Mouse (Mus musculus) CH12.LX (cell line): Measurements from ENCODE around the gene Ccdc58. TPM values are rescaled to one million over a fixed set of nuclear protein-coding genes. Genes with fewer than 3 reads are reported as not detected.

Source experiments
- DNase-seq: peaks from one replicate; pipeline ENCODE4 v3.0.0-alpha.2; 2013; ENCODE audit errors: extremely low read depth
- H3K27ac ChIP-seq: 2 replicates; pipeline ENCODE4 v1.5.1; 2012; ENCODE audit warnings: low read depth, mild to moderate bottlenecking, control low read depth, moderate library complexity; ENCODE audit not compliant: insufficient read depth
- H3K27me3 ChIP-seq: replicated peaks from 2 replicates; pipeline ENCODE3; 2012; ENCODE audit warnings: inconsistent platforms
- H3K36me3 ChIP-seq, 2 experiments: replicated peaks in 1 of 2; 2 replicates each; pipeline versions ENCODE3 to v1.6.1; 2012; ENCODE audit warnings: inconsistent platforms in 1 of 2, low read length in 1 of 2, mild to moderate bottlenecking in 1 of 2, mixed read lengths in 1 of 2, moderate library complexity in 1 of 2; ENCODE audit not compliant: control insufficient read depth in 1 of 2, insufficient read depth in 1 of 2
- H3K4me1 ChIP-seq, 2 experiments: 2 replicates each; pipeline ENCODE4 v1.6.1; 2012; ENCODE audit warnings: inconsistent platforms in 1 of 2, moderate library complexity in 1 of 2; ENCODE audit not compliant: insufficient read depth in 2 of 2, control insufficient read depth in 1 of 2
- H3K4me2 ChIP-seq: 2 replicates; pipeline ENCODE4 v1.6.1; 2012; ENCODE audit warnings: low read depth, mild to moderate bottlenecking, control low read depth; ENCODE audit not compliant: poor library complexity, insufficient read depth, severe bottlenecking
- H3K4me3 ChIP-seq, 3 experiments: fragments of 150-350 bp in 1 of 3; sonication (generic) in 1 of 3; replicated peaks in 1 of 3; 2 replicates each; pipeline versions ENCODE3 to v1.5.1; 2011 to 2012; ENCODE audit warnings: low read depth in 2 of 3, low read length in 2 of 3, mild to moderate bottlenecking in 2 of 3, moderate library complexity in 2 of 3, control low read depth in 1 of 3, improper control_type of control experiment in 1 of 3, inconsistent platforms in 1 of 3, mixed read lengths in 1 of 3; ENCODE audit not compliant: poor library complexity in 1 of 3
- H3K79me2 ChIP-seq: replicated peaks from 2 replicates; pipeline ENCODE4 v1.6.1; 2012; ENCODE audit warnings: mild to moderate bottlenecking, moderate library complexity; ENCODE audit not compliant: control insufficient read depth, poor library complexity, insufficient read depth, severe bottlenecking; ENCODE audit errors: extremely low read depth
- H3K9ac ChIP-seq: 2 replicates; pipeline ENCODE4 v1.6.1; 2012; ENCODE audit warnings: low read depth, mild to moderate bottlenecking, control low read depth, moderate library complexity; ENCODE audit not compliant: insufficient read depth
- H3K9me3 ChIP-seq: replicated peaks from 2 replicates; pipeline ENCODE3; 2012; ENCODE audit warnings: low read length, inconsistent platforms, mixed read lengths
- BHLHE40 ChIP-seq: IDR thresholded peaks from 2 replicates; pipeline ENCODE4 v1.6.1; 2011; ENCODE audit warnings: mild to moderate bottlenecking, low read depth, low read length, improper control_type of control experiment
- CTCF ChIP-seq, 2 experiments: IDR thresholded peaks in 1 of 2; conservative IDR thresholded peaks in 1 of 2; 2 replicates each; pipeline ENCODE4 v1.5.1; 2011 to 2012; ENCODE audit warnings: low read depth in 2 of 2, low read length in 2 of 2, improper control_type of control experiment in 1 of 2, inconsistent platforms in 1 of 2, mild to moderate bottlenecking in 1 of 2, moderate library complexity in 1 of 2
- ELF1 ChIP-seq: IDR thresholded peaks from 2 replicates; pipeline ENCODE4 v1.6.1; 2014; ENCODE audit warnings: low read depth, mild to moderate bottlenecking, inconsistent platforms, low read length, improper control_type of control experiment
- GABPA ChIP-seq: IDR thresholded peaks from 2 replicates; pipeline ENCODE4 v1.6.1; 2012; ENCODE audit warnings: low read depth, low read length, improper control_type of control experiment, inconsistent platforms; ENCODE audit not compliant: insufficient replicate concordance
- HCFC1 ChIP-seq: IDR thresholded peaks from 2 replicates; pipeline ENCODE4 v1.6.1; 2012; ENCODE audit warnings: low read depth, mild to moderate bottlenecking, inconsistent platforms, low read length, improper control_type of control experiment
- MAZ ChIP-seq: IDR thresholded peaks from 2 replicates; pipeline ENCODE4 v1.6.1; 2012; ENCODE audit warnings: low read depth, mild to moderate bottlenecking, inconsistent platforms, low read length, improper control_type of control experiment, moderate library complexity
- MEF2A ChIP-seq: IDR thresholded peaks from 2 replicates; pipeline ENCODE4 v1.6.1; 2014; ENCODE audit warnings: low read depth, mild to moderate bottlenecking, inconsistent platforms, low read length, improper control_type of control experiment, borderline replicate concordance
- PAX5 ChIP-seq: IDR thresholded peaks from 2 replicates; pipeline ENCODE4 v1.6.1; 2012; ENCODE audit warnings: low read length, inconsistent platforms, mixed read lengths
- POLR2AphosphoS2 ChIP-seq: IDR thresholded peaks from 2 replicates; pipeline ENCODE4 v1.6.1; 2011; ENCODE audit warnings: low read depth, low read length, improper control_type of control experiment
- SMC3 ChIP-seq: IDR thresholded peaks from 2 replicates; pipeline ENCODE4 v1.6.1; 2011; ENCODE audit warnings: low read depth, low read length, improper control_type of control experiment
- TBP ChIP-seq: conservative IDR thresholded peaks from 2 replicates; pipeline ENCODE4 v1.6.1; 2011; ENCODE audit warnings: low read depth, low read length, improper control_type of control experiment
- TCF12 ChIP-seq: IDR thresholded peaks from 2 replicates; pipeline ENCODE4 v1.6.1; 2014; ENCODE audit warnings: low read depth, mild to moderate bottlenecking, inconsistent platforms, low read length, improper control_type of control experiment
- ZNF384 ChIP-seq: IDR thresholded peaks from 2 replicates; pipeline ENCODE4 v1.6.1; 2012; ENCODE audit warnings: low read depth, low read length, improper control_type of control experiment, inconsistent platforms
- dilution Hi-C: fragments of 300-500 bp; cut with MboI; formaldehyde crosslinking; loops from 2 replicates; pipeline ENCODE4 v1.14.3; 2020; ENCODE audit warnings: low sequenced_read_pairs; ENCODE audit not compliant: extremely low pct_unique_long_range_greater_than_20kb, extremely low pct_ligation_motif_present
- in situ Hi-C: fragments of 300-500 bp; cut with MboI; formaldehyde crosslinking; loops from 3 replicates; pipeline ENCODE4 v1.14.3; 2019; ENCODE audit warnings: low sequenced_read_pairs, low pct_ligation_motif_present, low pct_unique_long_range_greater_than_20kb, mixed read lengths
- polyA plus RNA-seq: library from polyadenylated mRNA; unstranded; fragments of >175 nt; gene quantifications from 2 replicates; pipeline ENCODE4 v1.2.1, GENCODE M21; 2012; ENCODE audit warnings: low read depth; ENCODE audit not compliant: insufficient read length
- total RNA-seq, 2 experiments: library from RNA; depleted of rRNA; stranded (reverse); fragments of 300-350 nt in 1 of 2; fragments of >200 nt in 1 of 2; gene quantifications; 2 replicates each; pipeline ENCODE4 v1.2.3; 2012 to 2014

The Ccdc58 gene
- total and polyA plus RNA-seq, 3 experiments = 188 to 545 (median 280) TPM

GRCm38 (mm10) chr16:36043964-36044363, 27.5 kb upstream of the Ccdc58 start:
- in situ Hi-C loops = no loop called here
- no peak for DNase-seq
- H3K4me3 ChIP-seq = no peak overlapping the region
- H3K79me2 ChIP-seq = peaks cover 14% of the 10 kb centered on the region
- no peak for TF ChIP-seq BHLHE40
- 0 out of 2 replicates have a peak, but pooled peaks have one; percentile 45 for TF ChIP-seq POLR2AphosphoS2
- peaks cover 3 to 30% of the 10 kb centered on the region in 2 experiments; a peak in 3 of 4 replicates for H3K4me1 ChIP-seq
- no peak overlapping the region for H3K9ac ChIP-seq
- H3K27me3 ChIP-seq = no peaks in the 10 kb centered on the region
- H3K36me3 ChIP-seq = peaks cover 45 to 63% of the 10 kb centered on the region in 2 experiments
- no peak overlapping the region for H3K27ac ChIP-seq
- dilution Hi-C loops = no loop called here
- H3K9me3 ChIP-seq = peaks cover 7% of the 10 kb centered on the region
- no peak overlapping the region for H3K4me2 ChIP-seq

DNA sequence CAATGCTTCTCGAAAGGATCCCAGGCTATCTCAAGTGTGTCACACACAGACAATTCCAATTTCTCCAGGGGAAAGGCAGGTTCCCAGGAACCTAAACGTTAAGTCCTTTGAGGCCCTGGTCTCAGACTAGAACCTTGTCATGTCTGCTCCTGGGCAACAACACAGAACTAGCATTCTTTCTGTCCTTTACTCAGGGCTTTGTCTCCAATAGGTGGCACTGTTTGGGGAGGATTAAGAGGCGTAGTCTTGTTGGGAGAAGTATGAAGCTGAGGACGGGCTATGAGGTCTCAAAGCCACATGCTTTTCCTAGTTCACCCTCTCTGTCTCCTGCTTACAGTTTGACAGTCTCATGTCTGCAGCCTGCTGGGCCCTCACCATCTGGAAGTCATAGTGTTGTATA, 23.9 kb upstream of the Ccdc58 start:
- DNase-seq = no peak
- no peak overlapping the region for H3K9ac ChIP-seq
- peaks cover 3 to 20% of the 10 kb centered on the region in 2 experiments; a peak in 3 of 4 replicates for H3K4me1 ChIP-seq
- H3K79me2 ChIP-seq = 0 out of 2 replicates have a peak, but pooled peaks cover 2% of the 10 kb centered on the region
- TF ChIP-seq CTCF (conservative IDR thresholded peaks at IDR 0.05 in 1 of 2, IDR thresholded peaks at IDR 0.05 in 1 of 2; ENCODE audit: low read depth in 2 of 2, low read length in 2 of 2) = peak in 1 of 2 experiments; percentile 19; a peak in 2 of 4 replicates
- TF ChIP-seq PAX5 = no peak
- TF ChIP-seq ELF1 = no peak
- no peak for TF ChIP-seq TCF12
- no peak for TF ChIP-seq ZNF384
- no peak for TF ChIP-seq SMC3
- peaks cover 7% of the 10 kb centered on the region for H3K9me3 ChIP-seq
- H3K27me3 ChIP-seq = no peaks in the 10 kb centered on the region
- dilution Hi-C loops (no loop called here), in situ Hi-C loops (no loop called here)
- no peak overlapping the region for H3K27ac ChIP-seq
- no peak overlapping the region for H3K4me3 ChIP-seq
- no peak overlapping the region for H3K4me2 ChIP-seq
- peaks cover 72 to 92% of the 10 kb centered on the region in 2 experiments for H3K36me3 ChIP-seq

DNA sequence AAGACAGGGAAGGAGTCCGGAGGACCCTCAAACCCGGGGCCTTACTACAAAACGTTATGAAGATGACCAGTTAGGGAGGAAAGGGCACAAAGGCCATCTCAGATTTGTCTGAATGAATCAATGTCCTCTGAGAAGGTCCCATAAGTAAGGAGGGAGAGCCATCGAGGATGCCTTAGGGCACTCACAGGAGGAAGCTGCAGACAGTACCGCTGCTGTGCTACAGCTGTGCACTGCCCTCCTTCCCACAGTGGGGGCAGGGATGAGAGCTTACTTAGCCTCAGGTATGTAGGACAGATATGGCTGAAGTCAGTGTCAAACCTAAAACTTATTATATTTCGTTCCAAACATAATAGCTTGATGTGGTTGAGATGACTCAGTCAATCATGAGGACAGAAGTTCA, 20.0 kb upstream of the Ccdc58 start:
- no peak for DNase-seq
- Histone ChIP-seq H3K27ac (no peak overlapping the region), H3K27me3 (no peaks in the 10 kb centered on the region), H3K4me1 (peaks cover 3 to 7% of the 10 kb centered on the region in 2 experiments; a peak in 2 of 4 replicates), H3K79me2 (no peaks in the 10 kb centered on the region), H3K9me3 (peaks cover 7% of the 10 kb centered on the region), H3K4me2 (no peak overlapping the region), H3K9ac (no peak overlapping the region), H3K4me3 (no peak overlapping the region), H3K36me3 (peaks cover 46 to 90% of the 10 kb centered on the region in 2 experiments)
- no peak for TF ChIP-seq HCFC1
- no peak for TF ChIP-seq MEF2A
- TF ChIP-seq GABPA = no peak
- TF ChIP-seq TBP = no peak
- TF ChIP-seq MAZ = no peak
- dilution Hi-C loops = no loop called here
- in situ Hi-C loops = no loop called here
